Mouse (Mus musculus) embryonic facial prominence, embryonic 11.5 days (tissue): ENCODE data around the gene Slc5a6. TPM values are rescaled to one million over a fixed set of nuclear protein-coding genes. Genes with fewer than 3 reads are reported as not detected.

Source experiments
- polyA plus RNA-seq: library from polyadenylated mRNA; unstranded; fragments of >200 nt; fragmentation: Nextera tagmentation; extraction: Ambion mirVana; gene quantifications from 2 replicates; pipeline ENCODE4 v1.2.1, GENCODE M21; 2014

Slc5a6 gene
- polyA plus RNA-seq, 1 experiment from 2014 or later, result 6.6 TPM

Other genes starting within 250 kb of the Slc5a6 start
- 15.4 and 18.1 TPM in 2 replicates for gene Mapre3, start 234.3 kb downstream of the Slc5a6 start, polyA plus RNA-seq
- 37.5 and 42.3 TPM in 2 replicates for gene Tmem214, start 180.9 kb downstream of the Slc5a6 start, polyA plus RNA-seq
- 31.5 and 33.0 TPM in 2 replicates for gene Agbl5, start 160.2 kb downstream of the Slc5a6 start, polyA plus RNA-seq
- 347 and 379 TPM in 2 replicates for gene Ost4, start 141.1 kb downstream of the Slc5a6 start, polyA plus RNA-seq
- gene Emilin1, start 135.5 kb downstream of the Slc5a6 start, polyA plus RNA-seq, result 79.7 and 95.4 TPM in 2 replicates
- gene Khk, start 127.5 kb downstream of the Slc5a6 start, polyA plus RNA-seq, result 9.2 and 9.9 TPM in 2 replicates
- 3.7 and 4.4 TPM in 2 replicates for gene Cgref1, start 103.3 kb downstream of the Slc5a6 start, polyA plus RNA-seq
- gene Preb, start 88.6 kb downstream of the Slc5a6 start, polyA plus RNA-seq, result 88.2 and 95.1 TPM in 2 replicates
- gene Tcf23, start 80.3 kb downstream of the Slc5a6 start, polyA plus RNA-seq, result not detected in 2 replicates
- 88.2 and 105 TPM in 2 replicates for gene Atraid, start 612 bp downstream of the Slc5a6 start, polyA plus RNA-seq
- 21.3 and 23.5 TPM in 2 replicates for gene Cad, start 5.9 kb upstream of the Slc5a6 start, polyA plus RNA-seq
- not detected in 2 replicates for gene Dnajc5g, start 57.4 kb upstream of the Slc5a6 start, polyA plus RNA-seq
- 0.46 and 0.59 TPM in 2 replicates for gene Slc30a3, start 59.3 kb upstream of the Slc5a6 start, polyA plus RNA-seq
- not detected in 2 replicates for gene Trim54, start 67.8 kb upstream of the Slc5a6 start, polyA plus RNA-seq
- not detected in 2 replicates for gene Ucn, start 89.9 kb upstream of the Slc5a6 start, polyA plus RNA-seq
- gene Mpv17, start 105.3 kb upstream of the Slc5a6 start, polyA plus RNA-seq, result 50.5 and 50.8 TPM in 2 replicates
- 1.2 and 1.3 TPM in 2 replicates for gene Gm29609, start 131.0 kb upstream of the Slc5a6 start, polyA plus RNA-seq
- 66.6 and 66.8 TPM in 2 replicates for gene Gtf3c2, start 131.2 kb upstream of the Slc5a6 start, polyA plus RNA-seq
- 150 and 158 TPM in 2 replicates for gene Snx17, start 144.3 kb upstream of the Slc5a6 start, polyA plus RNA-seq
- gene Eif2b4, start 144.5 kb upstream of the Slc5a6 start, polyA plus RNA-seq, result 68.2 and 81.7 TPM in 2 replicates
- gene Zfp513, start 153.4 kb upstream of the Slc5a6 start, polyA plus RNA-seq, result 4.0 and 5.0 TPM in 2 replicates
- 142 and 147 TPM in 2 replicates for gene Ppm1g, start 171.8 kb upstream of the Slc5a6 start, polyA plus RNA-seq
- gene Nrbp1, start 191.9 kb upstream of the Slc5a6 start, polyA plus RNA-seq, result 138 and 140 TPM in 2 replicates
- 0.57 and 0.58 TPM in 2 replicates for gene Gm9970, start 192.3 kb upstream of the Slc5a6 start, polyA plus RNA-seq
- gene Krtcap3, start 202.8 kb upstream of the Slc5a6 start, polyA plus RNA-seq, result 12.4 and 14.6 TPM in 2 replicates
- 31.2 and 38.6 TPM in 2 replicates for gene Ift172, start 242.2 kb upstream of the Slc5a6 start, polyA plus RNA-seq
- 58.2 and 67.5 TPM in 2 replicates for gene Fndc4, start 247.2 kb upstream of the Slc5a6 start, polyA plus RNA-seq
- 0.48 and 0.49 TPM in 2 replicates for gene Gckr, start 248.5 kb upstream of the Slc5a6 start, polyA plus RNA-seq